Mouse (Mus musculus) liver, embryonic 16.5 days (tissue): Measurements from ENCODE around the gene Ppp1r1b. TPM values are rescaled to one million over a fixed set of nuclear protein-coding genes. Genes with fewer than 3 reads are reported as not detected.

Source experiments
- ATAC-seq: fragments of 200-750 bp; cut with Nextera tagmentation; 2 replicates; pipeline ENCODE4 v1.8.0; 2017; ENCODE audit warnings: low read depth, mild to moderate bottlenecking, moderate number of reproducible peaks, moderate library complexity
- H3K27ac ChIP-seq: fragments of 300-500 bp; sonication (generic); 2 replicates; pipeline ENCODE4 v1.5.1; 2014; ENCODE audit warnings: mild to moderate bottlenecking, low read length
- H3K27me3 ChIP-seq: fragments of 300-500 bp; sonication (generic); 2 replicates; pipeline ENCODE4 v1.6.1; 2014; ENCODE audit warnings: low read depth, low read length, mixed read lengths; ENCODE audit not compliant: control insufficient read depth, insufficient read depth
- H3K36me3 ChIP-seq: fragments of 300-500 bp; sonication (generic); 2 replicates; pipeline ENCODE4 v1.6.1; 2014; ENCODE audit warnings: mild to moderate bottlenecking; ENCODE audit not compliant: control insufficient read depth, insufficient read depth
- H3K4me1 ChIP-seq: fragments of 300-500 bp; sonication (generic); 2 replicates; pipeline ENCODE4 v1.6.1; 2014; ENCODE audit warnings: low read depth, low read length, mixed read lengths; ENCODE audit not compliant: control insufficient read depth
- H3K4me2 ChIP-seq: fragments of 300-500 bp; sonication (generic); 2 replicates; pipeline ENCODE4 v1.6.1; 2014; ENCODE audit warnings: low read depth, low read length, mixed read lengths
- H3K4me3 ChIP-seq: fragments of 300-500 bp; sonication (generic); 2 replicates; pipeline ENCODE4 v1.5.1; 2014; ENCODE audit warnings: low read depth, mild to moderate bottlenecking, low read length
- H3K9ac ChIP-seq: fragments of 300-500 bp; sonication (generic); 2 replicates; pipeline ENCODE4 v1.6.1; 2014; ENCODE audit warnings: low read depth, low read length
- H3K9me3 ChIP-seq: fragments of 300-500 bp; sonication (generic); replicated peaks from 2 replicates; pipeline ENCODE4 v1.6.1; 2016; ENCODE audit warnings: low read length; ENCODE audit not compliant: control insufficient read depth
- WGBS: fragments of 180-500 bp; shearing (Covaris S2); extraction: QIAGEN DNeasy Blood & Tissue Kit; methylation state at CpG from one replicate; pipeline ENCODE4 v1.1.7; 2014; ENCODE audit not compliant: insufficient replicate concordance; 5-methylcytosine and 5-hydroxymethylcytosine counted together
- polyA plus RNA-seq: library from polyadenylated mRNA; unstranded; fragments of >200 nt; fragmentation: Nextera tagmentation; extraction: Ambion mirVana; gene quantifications from 2 replicates; pipeline ENCODE4 v1.2.1, GENCODE M21; 2015

The Ppp1r1b gene
- polyA plus RNA-seq, 1 experiment from 2014 or later = 1.9 TPM

GRCm38 (mm10) chr11:98364410-98364809 is 16.2 kb downstream of the Ppp1r1b start:
- Histone ChIP-seq H3K4me3 (no peak overlapping the region), H3K4me2 (no peak overlapping the region), H3K4me1 (peaks cover 16% of the 10 kb centered on the region), H3K27me3 (no peaks in the 10 kb centered on the region), H3K9ac (no peak overlapping the region), H3K27ac (no peak overlapping the region), H3K36me3 (no peaks in the 10 kb centered on the region), H3K9me3 (no peaks in the 10 kb centered on the region)
- ATAC-seq = no peak; the same call in 1 of the 2 replicates
- 75% methylated on average over 5 of the region's 5 CpGs for WGBS

- no peak overlapping the region for H3K4me3 ChIP-seq
- H3K9ac ChIP-seq = no peak overlapping the region
- no peaks in the 10 kb centered on the region for H3K9me3 ChIP-seq
- no peaks in the 10 kb centered on the region for H3K36me3 ChIP-seq
- no peak overlapping the region for H3K27ac ChIP-seq
- H3K27me3 ChIP-seq = no peaks in the 10 kb centered on the region
- WGBS = 35% methylated on average over 10 of the region's 10 CpGs
- H3K4me1 ChIP-seq = peaks cover 10% of the 10 kb centered on the region
- no peak for ATAC-seq
- no peak overlapping the region for H3K4me2 ChIP-seq
Observed at GRCm38 (mm10) chr11:98366290-98366689, 18.1 kb downstream of the Ppp1r1b start.

- no peak overlapping the region for H3K9ac ChIP-seq
- WGBS = 66% methylated on average over 10 of the region's 10 CpGs
- H3K9me3 ChIP-seq = no peaks in the 10 kb centered on the region
- H3K4me1 ChIP-seq = peaks cover 7% of the 10 kb centered on the region
- no peaks in the 10 kb centered on the region for H3K36me3 ChIP-seq
- ATAC-seq = no peak
- no peak overlapping the region for H3K4me3 ChIP-seq
- no peaks in the 10 kb centered on the region for H3K27me3 ChIP-seq
- no peak overlapping the region for H3K27ac ChIP-seq
- no peak overlapping the region for H3K4me2 ChIP-seq
Observed at GRCm38 (mm10) chr11:98367171-98367862, 19.1 kb downstream of the Ppp1r1b start.

GRCm38 (mm10) chr11:98367863-98368186 is 19.6 kb downstream of the Ppp1r1b start:
- WGBS = 77% methylated on average over 7 of the region's 7 CpGs
- Histone ChIP-seq H3K27ac (no peak overlapping the region), H3K27me3 (no peaks in the 10 kb centered on the region), H3K4me2 (no peak overlapping the region), H3K36me3 (no peaks in the 10 kb centered on the region), H3K9ac (no peak overlapping the region), H3K9me3 (no peaks in the 10 kb centered on the region), H3K4me3 (no peak overlapping the region), H3K4me1 (peaks cover 7% of the 10 kb centered on the region)
- ATAC-seq = no peak

GRCm38 (mm10) chr11:98369337-98369736 is 21.1 kb downstream of the Ppp1r1b start:
- WGBS = 54% methylated on average over 6 of the region's 6 CpGs
- Histone ChIP-seq H3K9me3 (no peaks in the 10 kb centered on the region), H3K4me3 (no peak overlapping the region), H3K27ac (no peak overlapping the region), H3K9ac (no peak overlapping the region), H3K27me3 (no peaks in the 10 kb centered on the region), H3K4me2 (no peak overlapping the region), H3K4me1 (peaks cover 2% of the 10 kb centered on the region; the same call in 1 of the 2 replicates), H3K36me3 (no peaks in the 10 kb centered on the region)
- no peak for ATAC-seq

- Histone ChIP-seq H3K27ac (no peak overlapping the region), H3K4me2 (no peak overlapping the region), H3K9ac (no peak overlapping the region), H3K9me3 (no peaks in the 10 kb centered on the region), H3K4me1 (peaks cover 2% of the 10 kb centered on the region; the same call in 1 of the 2 replicates), H3K27me3 (no peaks in the 10 kb centered on the region), H3K4me3 (no peak overlapping the region), H3K36me3 (peaks cover 3% of the 10 kb centered on the region; the same call in 1 of the 2 replicates)
- ATAC-seq = no peak
- 69% methylated on average over 2 of the region's 2 CpGs for WGBS
Observed at GRCm38 (mm10) chr11:98370588-98370987, 22.4 kb downstream of the Ppp1r1b start.

- H3K36me3 ChIP-seq = peaks cover 6% of the 10 kb centered on the region; the same call in 1 of the 2 replicates
- H3K4me2 ChIP-seq = no peak overlapping the region
- no peaks in the 10 kb centered on the region for H3K27me3 ChIP-seq
- no peak overlapping the region for H3K4me3 ChIP-seq
- WGBS = 60% methylated on average over 10 of the region's 10 CpGs
- ATAC-seq = no peak
- no peaks in the 10 kb centered on the region for H3K9me3 ChIP-seq
- H3K27ac ChIP-seq = no peak overlapping the region
- no peaks in the 10 kb centered on the region for H3K4me1 ChIP-seq
- no peak overlapping the region for H3K9ac ChIP-seq
Observed at GRCm38 (mm10) chr11:98371556-98372240, 23.5 kb downstream of the Ppp1r1b start.

GRCm38 (mm10) chr11:98372406-98372805 is 24.2 kb downstream of the Ppp1r1b start:
- H3K4me1 ChIP-seq = no peaks in the 10 kb centered on the region
- 2% methylated on average over 2 of the region's 2 CpGs for WGBS
- no peak for ATAC-seq

GRCm38 (mm10) chr11:98373244-98373643 is 25.0 kb downstream of the Ppp1r1b start:
- 70% methylated on average over 6 of the region's 6 CpGs for WGBS
- H3K27ac ChIP-seq = no peak overlapping the region

More at GRCm38 (mm10) chr11:98372406-98372805, 24.2 kb downstream of the Ppp1r1b start:
- no peak overlapping the region for H3K27ac ChIP-seq
- no peak overlapping the region for H3K9ac ChIP-seq
- H3K4me2 ChIP-seq = no peak overlapping the region
- H3K36me3 ChIP-seq = peaks cover 10% of the 10 kb centered on the region
- H3K9me3 ChIP-seq = no peaks in the 10 kb centered on the region
- no peak overlapping the region for H3K4me3 ChIP-seq
- no peaks in the 10 kb centered on the region for H3K27me3 ChIP-seq

More at GRCm38 (mm10) chr11:98373244-98373643, 25.0 kb downstream of the Ppp1r1b start:
- no peak for ATAC-seq
- no peaks in the 10 kb centered on the region for H3K9me3 ChIP-seq
- H3K4me2 ChIP-seq = no peak overlapping the region
- H3K4me3 ChIP-seq = no peak overlapping the region
- H3K4me1 ChIP-seq = no peaks in the 10 kb centered on the region
- H3K27me3 ChIP-seq = no peaks in the 10 kb centered on the region
- H3K36me3 ChIP-seq = peaks cover 14% of the 10 kb centered on the region
- no peak overlapping the region for H3K9ac ChIP-seq
